Mouse (Mus musculus) heart, adult 2 months (tissue): Measurements from ENCODE around the gene Dnajc8.

Experiments used
- EP300 ChIP-seq: fragments of 200-500 bp; IDR thresholded peaks from 2 replicates; pipeline ENCODE4 v1.6.1; 2011; ENCODE audit warnings: low read depth, low read length, control low read depth; ENCODE audit not compliant: insufficient read depth
- POLR2A ChIP-seq: fragments of 200-500 bp; IDR thresholded peaks from 2 replicates; pipeline ENCODE4 v1.6.1; 2011; ENCODE audit warnings: mild to moderate bottlenecking, low read depth, low read length, control low read depth; ENCODE audit not compliant: insufficient read depth

DNA sequence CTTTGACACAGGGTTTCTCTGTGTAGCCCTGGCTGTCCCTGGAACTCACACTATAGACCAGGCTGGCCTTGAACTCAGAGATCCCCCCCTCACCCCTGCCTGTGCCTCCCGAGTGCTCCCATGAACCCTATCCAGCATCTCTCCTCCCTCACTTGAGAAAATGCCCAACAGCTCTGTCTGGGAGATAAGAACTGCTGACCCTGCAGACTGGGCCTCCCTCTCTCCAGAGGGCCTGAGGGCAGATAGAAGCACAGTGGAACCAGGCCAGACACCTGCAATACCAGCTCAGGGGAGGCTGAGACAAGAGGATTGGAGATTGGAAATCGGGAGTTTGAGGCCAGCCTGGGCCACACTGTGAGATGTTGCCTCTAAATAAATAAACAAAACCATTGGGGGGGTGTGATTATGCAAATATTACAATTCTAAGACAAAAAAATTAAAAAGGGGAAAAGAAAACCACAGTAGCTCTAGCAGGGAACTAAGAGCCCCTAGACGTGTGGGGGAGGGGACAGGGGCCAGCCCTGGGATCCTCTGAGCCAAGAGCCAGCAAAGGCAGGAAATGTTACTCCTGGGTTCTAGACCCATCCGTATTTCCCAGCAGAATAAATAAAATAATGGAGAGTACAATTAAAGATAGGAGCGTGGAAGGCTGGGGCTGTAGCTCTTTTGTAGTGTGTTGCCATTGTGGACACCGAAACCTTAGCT lies 30.2 kb upstream of the Dnajc8 start:
- no peak for TF ChIP-seq EP300
- TF ChIP-seq POLR2A = no peak
